Mouse (Mus musculus) gastrocnemius, adult 18-20 months (tissue): ENCODE data around the gene Nav1. TPM values are rescaled to one million over a fixed set of nuclear protein-coding genes. Genes with fewer than 3 reads are reported as not detected.

ENCODE experiments used
- DNase-seq: peaks from one replicate; pipeline ENCODE4 v3.0.0; 2021; ENCODE audit warnings: low spot score
- total RNA-seq, 2 experiments: library from RNA; stranded (reverse); gene quantifications; 2 replicates each; pipeline ENCODE4 v1.2.3; 2021

Nav1 gene
- total RNA-seq, 2 experiments from 2014 or later = 8.4 to 11.4 TPM

DNA sequence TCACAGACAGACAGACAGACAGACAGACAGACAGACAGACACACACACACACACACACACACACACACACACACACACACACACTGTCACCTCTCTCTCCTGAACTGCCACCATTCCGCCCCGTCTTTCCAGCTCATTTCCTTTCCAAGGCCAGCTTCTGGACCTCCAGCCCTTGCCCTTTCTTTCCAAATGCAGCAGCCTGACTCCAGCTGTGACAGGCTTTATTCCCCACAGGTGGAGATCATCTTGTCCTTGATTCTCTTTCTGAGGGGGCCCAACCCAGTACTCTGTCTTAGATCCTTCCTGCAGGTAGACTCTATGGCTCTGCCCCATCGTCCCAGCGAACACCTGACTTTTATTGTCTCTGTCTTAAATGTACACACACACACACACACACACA is 53.5 kb downstream of the Nav1 start:
- no peak for DNase-seq

DNA sequence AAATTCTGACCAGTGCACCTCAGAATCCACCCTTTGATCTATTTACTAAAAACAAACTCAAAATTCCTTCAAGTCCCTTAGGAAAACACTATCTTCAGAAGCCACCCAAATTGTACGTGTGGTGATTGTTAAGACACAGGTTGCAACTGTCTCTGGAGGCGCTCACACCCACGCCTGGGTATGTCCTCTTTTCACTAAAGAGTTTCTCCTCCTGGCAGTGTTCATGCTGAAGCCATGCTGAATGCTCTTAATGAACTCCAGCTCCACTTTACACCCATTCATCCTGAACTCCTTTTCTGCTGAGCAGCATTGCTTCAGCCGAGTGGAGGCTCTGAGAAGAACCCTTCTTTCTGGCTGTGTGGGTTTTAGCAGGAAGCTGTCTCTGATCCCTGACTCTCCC is 53.9 kb downstream of the Nav1 start:
- DNase-seq = no peak

- no peak for DNase-seq
Measured at GRCm38 (mm10) chr1:135550886-135551285, 56.2 kb downstream of the Nav1 start.

- DNase-seq = peak; percentile 73
Measured at GRCm38 (mm10) chr1:135548750-135549149, 58.3 kb downstream of the Nav1 start.

- no peak for DNase-seq
Measured at GRCm38 (mm10) chr1:135546099-135546498, 61.0 kb downstream of the Nav1 start.

DNA sequence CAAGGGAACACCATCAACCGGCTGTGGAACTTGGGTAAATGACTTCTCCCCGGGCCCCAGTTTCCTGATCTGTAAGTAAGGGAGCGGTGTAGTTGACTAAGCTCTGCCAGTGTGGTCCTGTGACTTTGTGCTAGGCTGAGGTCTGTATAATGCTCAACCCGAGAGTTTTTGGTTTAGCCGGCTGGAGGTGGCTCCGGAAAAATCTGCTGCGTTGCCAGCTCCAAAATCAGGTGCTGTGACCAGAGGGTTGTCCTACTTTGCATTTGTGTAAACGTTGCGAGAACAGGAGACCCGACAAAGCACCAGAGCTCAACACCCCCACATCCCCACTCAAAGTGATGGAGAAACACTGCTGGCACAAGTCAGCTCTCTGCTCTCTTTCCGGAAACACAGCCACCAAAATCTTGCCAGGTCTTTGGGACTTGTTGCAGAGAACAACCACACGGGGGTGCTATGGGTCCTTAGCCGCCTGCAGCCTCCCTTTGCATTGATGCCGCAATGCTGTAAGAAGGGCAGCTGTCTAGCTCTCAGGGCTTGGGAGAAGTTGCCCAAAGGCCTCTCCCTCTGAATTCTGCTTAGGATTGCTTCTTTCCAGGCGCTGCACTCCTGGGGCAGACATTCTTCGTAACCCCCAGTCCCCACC is 62.5 kb downstream of the Nav1 start:
- DNase-seq = peak; percentile 87

DNA sequence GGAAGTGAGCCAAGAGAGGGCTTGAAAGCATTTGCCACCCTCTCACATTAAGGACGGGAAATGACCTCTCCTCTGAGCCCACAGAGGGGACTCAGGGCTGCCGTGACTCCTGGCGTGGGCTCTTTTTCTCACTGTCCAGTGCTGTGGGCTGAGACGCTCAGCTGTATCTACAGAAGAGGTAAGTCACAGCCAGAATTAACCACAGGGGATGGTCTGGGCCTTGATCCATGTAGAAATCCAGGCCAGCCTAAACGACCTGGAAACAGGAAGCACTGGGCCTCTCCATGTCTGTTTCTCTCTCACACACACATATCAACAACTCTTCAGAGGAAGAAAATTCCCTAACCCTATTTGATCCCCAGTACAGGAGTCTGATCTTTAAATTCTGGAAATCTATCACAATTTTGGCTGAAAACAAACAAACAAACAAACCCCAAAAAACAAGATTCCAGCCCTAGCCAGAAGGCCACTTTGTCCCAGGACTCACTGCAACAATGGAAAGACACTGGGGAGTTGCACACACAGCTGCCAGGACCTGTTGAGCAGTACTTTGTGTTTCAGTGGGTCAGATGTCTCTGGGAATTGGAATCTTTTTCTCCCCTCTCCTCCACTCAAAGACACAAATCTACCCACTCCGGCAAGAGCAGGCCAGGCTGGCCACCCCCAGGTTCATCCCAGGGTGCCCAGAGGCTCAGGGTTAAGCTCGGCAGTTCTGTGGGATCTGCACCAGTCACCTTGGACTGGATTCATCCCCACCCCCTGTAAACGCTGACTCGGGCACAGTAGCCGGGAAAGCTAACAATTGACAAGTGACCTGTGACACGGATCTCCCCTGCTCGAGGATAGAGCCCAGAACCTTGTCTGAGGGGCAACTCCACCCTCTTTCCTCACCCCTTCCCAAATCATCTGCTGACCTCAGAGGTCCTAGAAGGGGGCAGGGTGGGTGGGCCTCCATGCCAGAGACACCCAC is 64.0 kb downstream of the Nav1 start:
- peak; percentile 69 for DNase-seq

GRCm38 (mm10) chr1:135542080-135542479 is 65.0 kb downstream of the Nav1 start:
- no peak for DNase-seq

GRCm38 (mm10) chr1:135540270-135540669 is 66.8 kb downstream of the Nav1 start:
- peak; percentile 87 for DNase-seq

- DNase-seq = no peak
Measured at GRCm38 (mm10) chr1:135538441-135539265, 68.4 kb downstream of the Nav1 start.

GRCm38 (mm10) chr1:135536822-135537221 is 70.3 kb downstream of the Nav1 start:
- DNase-seq = no peak

DNA sequence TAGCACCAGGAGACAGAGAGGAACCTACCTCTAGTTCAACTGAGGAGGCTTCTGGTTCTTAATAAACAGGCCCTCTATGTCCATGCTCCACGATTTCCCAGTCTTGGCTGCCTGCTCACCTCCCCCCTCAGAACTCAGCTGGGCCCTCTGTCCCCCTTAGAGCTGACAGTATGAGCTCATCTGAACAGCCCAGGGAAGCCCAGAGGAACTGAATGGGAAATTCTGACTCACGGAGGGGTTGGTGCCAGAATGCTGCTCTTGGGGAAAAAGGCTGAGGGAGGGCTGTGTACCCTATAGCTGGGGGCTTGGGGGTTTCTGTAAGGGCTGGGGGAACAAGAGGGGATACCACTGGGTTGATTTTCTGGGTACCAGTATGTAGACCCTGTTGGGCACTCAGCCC is 70.8 kb downstream of the Nav1 start:
- peak; percentile 68 for DNase-seq

- DNase-seq = peak; percentile 62
Measured at GRCm38 (mm10) chr1:135535256-135535655, 71.8 kb downstream of the Nav1 start.

- DNase-seq = no peak
Measured at GRCm38 (mm10) chr1:135534782-135535181, 72.3 kb downstream of the Nav1 start.

- no peak for DNase-seq
Measured at GRCm38 (mm10) chr1:135534070-135534469, 73.0 kb downstream of the Nav1 start.

DNA sequence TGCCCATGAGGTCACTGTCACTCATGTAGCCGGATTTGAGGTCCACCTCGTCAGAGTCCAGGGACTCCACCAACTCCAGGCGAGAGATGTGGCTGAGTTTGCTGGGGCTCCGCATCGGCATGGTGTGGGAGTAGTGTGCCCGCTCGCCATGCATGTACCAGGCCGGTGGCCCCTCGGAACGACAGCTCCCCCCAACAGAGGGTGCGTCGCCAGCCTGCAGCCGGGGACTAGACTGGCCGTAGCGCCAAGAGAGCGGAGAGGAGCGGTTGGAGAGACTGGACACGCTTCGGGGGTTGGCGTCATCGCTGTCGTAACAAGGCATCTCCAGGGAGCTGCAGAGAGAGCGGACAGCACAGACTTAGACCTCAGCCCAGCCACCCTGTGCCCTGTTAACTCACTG is 74.7 kb downstream of the Nav1 start:
- no peak for DNase-seq

- DNase-seq = no peak
Measured at GRCm38 (mm10) chr1:135531981-135532380, 75.1 kb downstream of the Nav1 start.

GRCm38 (mm10) chr1:135531081-135531480 is 76.0 kb downstream of the Nav1 start:
- DNase-seq = peak; percentile 86

GRCm38 (mm10) chr1:135524518-135524860 is 82.6 kb downstream of the Nav1 start:
- DNase-seq = no peak

- DNase-seq = no peak
Measured at GRCm38 (mm10) chr1:135523780-135524517, 83.1 kb downstream of the Nav1 start.

DNA sequence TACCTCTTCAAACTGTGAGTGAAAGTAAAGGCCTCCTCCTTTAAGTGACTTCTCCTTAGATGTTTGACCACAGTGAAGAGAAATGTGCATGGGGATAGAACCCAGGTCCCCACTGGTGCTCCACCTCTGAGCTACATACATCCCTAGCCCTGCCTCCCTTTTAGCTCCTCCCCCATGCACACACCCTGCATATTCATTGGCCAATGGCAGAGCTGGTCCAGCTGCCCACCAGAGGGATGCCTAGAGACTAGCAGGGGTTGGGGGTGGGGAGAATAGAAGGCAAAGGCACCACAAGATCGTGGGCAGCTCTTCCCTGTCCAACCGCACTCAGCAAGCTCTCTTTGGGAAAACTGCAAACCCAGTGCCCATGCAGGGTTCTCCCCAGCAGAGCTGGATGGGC is 83.8 kb downstream of the Nav1 start:
- DNase-seq = no peak
